Mouse (Mus musculus) R1 (cell line): ENCODE measurements around the gene Sf3b6.
"Not testable (repeated sequence)": the region's sequence is repeated elsewhere in the genome, so short reads cannot be mapped to it uniquely, and the experiment has no call there.

Experiments used
- DNase-seq: peaks from one replicate; pipeline ENCODE4 v3.0.0-alpha.2; 2018; ENCODE audit warnings: low read depth, low spot score

Gene Sf3b6

DNA sequence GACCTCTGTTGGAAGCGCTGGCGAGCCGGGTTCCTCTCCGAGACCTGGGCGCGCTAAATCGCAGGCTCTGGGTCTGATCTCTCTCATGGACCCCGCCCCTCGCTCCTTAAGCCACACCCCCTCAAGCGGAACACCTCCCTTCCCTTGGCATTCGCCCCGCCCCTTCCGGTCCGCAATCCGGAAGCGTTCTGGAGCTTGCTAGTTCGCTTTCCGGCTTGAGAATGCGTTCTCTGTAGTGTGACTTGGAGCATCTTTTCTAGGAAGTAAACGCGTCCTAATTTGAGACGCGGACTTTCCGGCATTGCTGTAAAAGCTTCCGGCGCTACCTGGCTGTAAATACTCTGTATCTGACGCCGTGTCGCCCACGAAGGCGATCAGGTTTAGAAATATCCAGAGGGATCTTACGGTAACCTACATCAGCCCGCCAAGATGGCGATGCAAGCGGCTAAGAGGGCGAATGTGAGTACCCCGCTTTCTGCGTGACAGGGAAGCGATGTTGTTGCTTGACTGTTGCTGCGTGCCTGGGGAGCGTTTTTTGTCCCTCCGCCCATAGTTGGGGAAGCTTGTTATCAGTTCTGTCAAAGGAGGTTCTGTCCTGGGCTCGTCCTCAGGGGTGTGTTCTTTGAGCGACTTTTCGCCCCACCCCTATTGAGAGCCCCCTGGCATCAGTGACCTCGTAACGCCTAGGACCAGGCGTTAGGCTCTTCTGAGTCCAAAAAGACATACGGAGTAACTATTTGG, at the start of gene Sf3b6:
TSS of gene Sf3b6 (plus strand) at position 184 of the 741 bp plus-strand sequence.
- peak; percentile 98 for DNase-seq

GRCm38 (mm10) chr12:4768492-4769332, 48.6 kb upstream of the Sf3b6 start, which contains the start of the genes Pfn4 and Fam228b:
Gene Pfn4 (plus strand): TSS chr12:4769022.
Gene Fam228b (minus strand): TSS chr12:4769267.
- DNase-seq = peak; percentile 96

DNA sequence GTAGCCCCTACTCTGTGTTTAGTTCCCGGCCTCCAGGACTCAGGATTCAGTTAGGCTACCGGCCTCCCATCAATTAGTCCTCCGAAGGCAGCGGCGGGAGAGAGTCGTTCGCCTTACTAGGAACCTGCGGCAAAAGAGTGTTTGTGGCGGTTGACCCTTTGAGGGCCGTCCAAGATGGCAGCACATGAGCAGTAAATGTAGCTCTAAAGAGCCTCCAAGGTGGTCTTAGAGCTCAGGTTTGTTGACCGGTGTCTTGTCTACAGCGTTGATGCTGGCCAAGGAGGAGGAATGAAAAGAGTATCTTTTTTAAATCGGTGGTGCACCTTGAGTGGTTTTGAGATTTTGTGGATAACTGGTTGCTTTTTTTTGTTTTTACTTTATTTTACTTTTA, 48.0 kb upstream of the Sf3b6 start:
- no peak for DNase-seq

GRCm38 (mm10) chr12:4774895-4775587, 42.3 kb upstream of the Sf3b6 start:
- DNase-seq = no peak

DNA sequence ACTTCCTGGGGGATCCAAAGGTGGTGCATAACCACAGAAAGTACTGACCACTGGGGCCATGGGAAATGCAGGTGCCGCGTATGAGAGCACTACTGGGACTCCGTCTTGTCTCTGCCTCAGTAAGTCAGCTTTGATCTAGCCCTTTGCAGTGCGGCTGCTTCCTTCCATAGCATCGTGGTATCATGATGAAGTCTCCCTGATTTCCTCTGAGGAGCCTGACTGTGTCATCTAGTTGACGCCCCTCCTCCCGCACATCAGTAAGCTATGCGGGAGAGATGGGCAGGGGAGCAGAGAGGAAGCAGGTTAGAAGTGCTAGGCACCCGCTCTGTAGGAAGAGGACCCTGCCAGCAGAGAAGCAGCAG, 41.8 kb upstream of the Sf3b6 start:
- DNase-seq = no peak

DNA sequence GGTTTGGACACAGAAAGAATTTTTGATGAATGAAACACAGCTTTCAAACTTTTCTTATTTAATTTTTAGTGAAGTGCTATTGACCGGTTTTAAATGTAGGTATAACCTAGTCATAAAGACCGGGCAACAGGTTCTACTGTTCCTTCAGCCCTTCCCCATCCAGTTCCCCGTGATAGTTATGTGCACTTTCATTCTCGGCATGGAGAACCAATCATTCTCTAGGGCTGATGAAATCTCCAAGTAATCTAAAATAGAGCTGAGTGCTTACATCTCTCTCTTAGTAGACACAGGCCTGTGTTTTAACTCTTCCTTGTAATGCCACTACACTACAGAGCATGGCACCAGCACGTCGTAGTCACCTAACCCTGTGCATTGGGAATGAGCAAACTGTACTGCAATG, 39.6 kb upstream of the Sf3b6 start:
- no peak for DNase-seq

- DNase-seq = no peak
These were observed 37.1 kb upstream of the Sf3b6 start for GRCm38 (mm10) chr12:4780245-4780644.

- no peak for DNase-seq
These were observed 36.1 kb upstream of the Sf3b6 start for GRCm38 (mm10) chr12:4781270-4781669.

- not testable (repeated sequence) for DNase-seq
These were observed 35.5 kb upstream of the Sf3b6 start for GRCm38 (mm10) chr12:4781725-4782404.

GRCm38 (mm10) chr12:4783598-4783997, 33.7 kb upstream of the Sf3b6 start:
- DNase-seq = no peak

- DNase-seq = no peak
These were observed 32.9 kb upstream of the Sf3b6 start for GRCm38 (mm10) chr12:4784466-4784865.

- not testable (repeated sequence) for DNase-seq
These were observed 29.2 kb upstream of the Sf3b6 start for GRCm38 (mm10) chr12:4788128-4788527.

GRCm38 (mm10) chr12:4793718-4794117, 23.6 kb upstream of the Sf3b6 start:
- DNase-seq = peak; percentile 16

DNA sequence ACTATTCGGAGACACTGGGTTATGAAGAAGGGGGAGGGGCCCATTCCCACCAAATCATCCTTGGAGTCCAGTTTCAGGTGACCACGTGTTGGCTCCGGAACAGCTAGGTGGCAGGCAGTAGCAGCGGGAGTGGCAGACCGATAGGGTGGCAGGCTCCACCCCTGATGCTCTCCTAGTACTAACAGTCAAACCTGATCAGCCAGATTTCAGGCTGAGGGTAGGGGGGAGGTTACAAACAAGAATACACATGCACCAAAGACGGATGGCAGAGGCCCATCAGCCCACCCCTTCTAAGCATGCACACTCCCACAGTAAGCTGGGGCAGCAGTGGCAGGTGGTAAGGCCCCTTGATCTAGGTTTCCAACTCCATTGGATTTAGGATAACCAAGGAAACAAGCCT, 19.9 kb upstream of the Sf3b6 start:
- not testable (repeated sequence) for DNase-seq

- DNase-seq = no peak
These were observed 6.3 kb upstream of the Sf3b6 start for GRCm38 (mm10) chr12:4811036-4811435.

DNA sequence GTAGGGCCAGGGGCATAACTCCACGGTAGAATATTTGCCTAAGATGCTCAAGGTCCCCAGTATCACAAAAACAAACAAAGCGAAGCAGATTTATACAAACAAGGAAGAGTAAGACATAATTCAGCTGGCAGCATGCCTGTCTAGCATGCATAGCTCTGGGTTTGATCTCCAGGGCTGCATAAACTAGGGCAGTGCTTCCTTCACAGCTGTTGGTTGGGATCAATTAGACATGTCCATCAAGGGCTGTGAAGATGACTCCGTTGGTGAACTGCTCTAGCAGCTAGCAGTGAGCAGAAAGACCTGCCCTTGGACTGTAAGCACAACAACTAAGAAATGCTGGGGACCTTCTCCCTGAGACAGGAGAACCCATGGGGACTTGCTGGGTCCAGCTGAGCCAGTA, 5.6 kb upstream of the Sf3b6 start:
- DNase-seq = no peak

DNA sequence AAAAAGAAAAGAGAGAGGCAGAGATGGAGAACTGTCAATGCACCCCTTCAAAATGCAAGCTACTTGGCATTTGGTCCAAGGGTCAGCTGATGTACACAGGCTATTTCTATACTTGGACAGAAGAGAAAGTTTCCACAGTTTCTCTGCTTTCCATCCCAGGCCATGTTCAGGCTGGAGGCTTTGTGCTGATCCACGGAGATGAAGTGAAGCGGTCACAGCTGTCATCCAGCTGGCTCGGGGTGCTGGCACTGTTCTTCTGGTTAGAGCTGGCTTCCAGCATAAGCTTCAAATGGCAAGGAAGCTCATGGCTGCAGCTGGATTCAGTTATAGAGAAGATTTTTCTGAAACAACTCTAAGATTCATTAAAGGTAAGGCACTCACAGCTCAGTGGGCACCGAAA, 3.7 kb upstream of the Sf3b6 start:
- no peak for DNase-seq

DNA sequence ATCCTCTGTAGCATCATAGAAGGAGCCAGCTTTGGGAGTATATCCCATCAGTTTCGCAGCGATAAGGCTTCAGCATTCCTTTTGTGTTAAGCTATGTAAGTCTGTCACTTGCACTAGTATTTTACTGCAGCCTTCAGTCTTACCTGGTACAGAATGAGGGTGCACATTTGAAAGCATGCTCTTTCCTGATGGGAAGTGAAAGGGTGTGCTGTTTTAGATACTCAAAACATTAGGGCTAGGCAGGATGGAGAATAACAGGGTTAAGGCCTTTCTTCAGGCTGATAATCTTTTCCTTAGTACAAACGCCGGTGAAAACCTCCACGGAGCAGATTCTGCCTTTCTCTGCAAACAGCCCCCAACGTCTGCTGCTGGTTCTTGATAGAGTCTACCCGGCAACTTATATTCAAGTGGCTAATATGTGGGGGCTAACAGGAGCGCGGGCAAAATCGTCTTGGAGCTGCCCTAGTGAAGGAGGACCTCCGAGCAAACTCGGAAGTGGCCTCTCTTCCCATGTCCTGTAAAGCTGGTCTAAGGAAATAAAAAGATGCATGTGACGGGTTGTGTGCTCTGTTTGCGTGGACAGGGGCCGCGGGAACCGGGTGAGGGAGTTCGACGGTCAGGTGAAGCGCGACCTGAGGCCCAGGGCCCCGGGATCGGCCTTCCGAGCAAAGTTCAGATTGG, 524 bp upstream of the Sf3b6 start:
- DNase-seq = no peak

DNA sequence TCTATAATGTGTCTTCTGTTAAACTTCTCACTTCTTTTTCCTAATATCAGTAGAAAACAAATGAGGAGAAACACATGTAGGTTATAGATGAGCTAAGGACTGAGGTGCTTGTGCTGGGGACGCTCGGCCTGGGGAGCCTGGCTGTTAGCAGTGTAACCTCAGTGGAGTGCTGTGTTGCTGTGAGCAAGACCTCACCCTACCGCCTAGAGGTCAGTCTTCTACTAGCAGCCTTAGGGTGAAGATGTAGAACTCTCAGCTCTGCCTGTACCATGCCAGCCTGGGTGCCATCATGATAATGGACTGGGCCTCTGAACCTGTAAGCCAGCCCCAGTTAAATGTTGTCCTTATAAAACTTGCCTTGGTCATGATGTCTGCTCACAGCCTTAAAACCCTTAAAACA, 9.9 kb downstream of the Sf3b6 start:
- DNase-seq = no peak

- no peak for DNase-seq
These were observed 19.6 kb downstream of the Sf3b6 start for GRCm38 (mm10) chr12:4836959-4837358.

GRCm38 (mm10) chr12:4840010-4840409, 22.7 kb downstream of the Sf3b6 start:
- no peak for DNase-seq
